Mouse (Mus musculus) brain, embryonic 14.5 days (tissue): ENCODE results near the gene Prss38.

Experiments used
- CTCF ChIP-seq: fragments of 200-500 bp; IDR thresholded peaks from 2 replicates; pipeline ENCODE4 v1.5.1; 2012; ENCODE audit warnings: inconsistent platforms, mild to moderate bottlenecking, moderate library complexity, borderline replicate concordance; ENCODE audit not compliant: insufficient read depth, insufficient read length; ENCODE audit errors: extremely low read depth
- POLR2A ChIP-seq: fragments of 200-500 bp; IDR thresholded peaks from 2 replicates; pipeline ENCODE4 v1.6.1; 2012; ENCODE audit warnings: mild to moderate bottlenecking, inconsistent platforms, borderline replicate concordance; ENCODE audit not compliant: poor library complexity, insufficient read depth, insufficient read length, severe bottlenecking; ENCODE audit errors: extremely low read depth

DNA sequence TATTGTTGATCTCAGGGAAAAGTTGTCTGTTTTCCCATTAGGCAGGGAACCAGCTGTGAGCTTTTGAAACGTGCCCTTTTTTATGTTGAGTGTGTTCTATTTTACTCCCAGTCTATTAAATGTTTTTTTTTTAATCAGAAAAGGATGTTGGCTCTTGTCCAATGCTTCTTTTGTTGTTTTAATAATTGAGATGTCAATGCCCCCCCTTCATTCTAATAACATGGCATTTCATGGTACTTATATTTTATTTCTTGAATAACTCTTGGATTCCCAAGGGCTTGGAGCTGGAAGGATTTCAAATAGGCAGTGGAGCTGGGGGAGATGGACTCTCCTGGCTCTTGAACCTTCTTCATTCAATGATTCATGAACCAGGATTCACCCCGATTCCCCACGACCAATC, 9.4 kb downstream of the Prss38 start:
- TF ChIP-seq POLR2A (no peak), CTCF (no peak)
